Mouse (Mus musculus): ENCODE measurements around the gene Qtrt1. TPM values are rescaled to one million over a fixed set of nuclear protein-coding genes. Genes with fewer than 3 reads are reported as not detected.
A peak's percentile ranks its signal among the peaks of the same experiment; 100 is the strongest.

The Qtrt1 gene
- total and polyA plus RNA-seq, 3 experiments = 48.1 to 57.8 (median 56.8) TPM

DNA sequence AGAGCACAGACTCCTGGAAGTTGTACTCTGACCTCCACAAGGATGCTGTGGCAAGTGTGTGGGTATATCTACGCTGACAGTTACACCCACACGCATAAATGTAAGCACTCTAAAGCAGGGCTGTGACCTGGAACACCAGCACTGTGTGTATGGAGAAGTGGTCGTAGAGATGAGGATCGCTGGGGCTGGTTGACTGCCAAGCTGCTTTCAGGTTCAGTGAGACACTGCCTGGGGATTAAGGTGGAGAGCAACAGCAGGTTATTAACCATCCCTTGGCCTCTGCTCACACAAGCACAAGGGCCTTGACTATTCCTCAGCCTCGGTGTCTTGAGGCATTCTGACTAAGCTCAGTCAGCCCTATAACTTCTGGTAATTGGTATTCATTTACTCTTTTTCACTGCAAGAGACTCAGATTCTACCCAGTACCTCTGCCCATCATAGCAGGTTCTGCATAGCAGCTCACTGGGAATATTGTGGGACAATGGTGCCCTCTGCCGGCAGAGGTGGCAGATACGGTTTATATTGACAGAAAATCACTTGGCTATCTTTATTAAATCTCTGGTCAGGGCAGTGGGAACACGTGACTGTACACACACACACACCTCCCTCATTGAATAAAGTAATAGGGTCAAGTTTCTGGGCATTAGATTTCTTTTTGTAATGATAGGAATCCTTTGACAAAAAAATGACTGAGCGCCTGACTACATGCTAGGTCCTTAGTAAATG, 1.9 kb upstream of the Qtrt1 start (continued):
- TF ChIP-seq CTCF (conservative IDR thresholded peaks at IDR 0.05 in 1 of 2, IDR thresholded peaks at IDR 0.05 in 1 of 2; ENCODE audit: low read depth in 2 of 2, low read length in 2 of 2) = peak; percentile 52 to 91
- no peak for TF ChIP-seq ETS1 (conservative IDR thresholded peaks at IDR 0.05; ENCODE audit: low read depth, low read length)
- TF ChIP-seq NRF1 (IDR thresholded peaks at IDR 0.05; ENCODE audit: low read depth, low read length) = no peak
- TF ChIP-seq MAZ (IDR thresholded peaks at IDR 0.05; ENCODE audit: low read depth, low read length) = no peak
- no peak for TF ChIP-seq MEF2A (IDR thresholded peaks at IDR 0.05; ENCODE audit: borderline replicate concordance, low read depth, low read length)
- TF ChIP-seq MXI1 (IDR thresholded peaks at IDR 0.05; ENCODE audit: low read depth, low read length) = 0 out of 2 replicates have a peak, but pooled peaks have one; percentile 53
- TF ChIP-seq SMC3 (IDR thresholded peaks at IDR 0.05; ENCODE audit: low read depth, low read length) = peak; percentile 81
- TF ChIP-seq USF1 (IDR thresholded peaks at IDR 0.05; ENCODE audit: low read depth, low read length) = peak; percentile 59
- no peak for TF ChIP-seq EP300 (IDR thresholded peaks at IDR 0.05; ENCODE audit: low read length)
- no peak for TF ChIP-seq PAX5 (IDR thresholded peaks at IDR 0.05; ENCODE audit: low read length)
- TF ChIP-seq ZNF384 (IDR thresholded peaks at IDR 0.05; ENCODE audit: low read depth, low read length) = no peak
- TF ChIP-seq POLR2AphosphoS2 (IDR thresholded peaks at IDR 0.05; ENCODE audit: low read depth, low read length) = 0 out of 2 replicates have a peak, but pooled peaks have one; percentile 34
- no peak for TF ChIP-seq RCOR1 (conservative IDR thresholded peaks at IDR 0.05; ENCODE audit: low read depth, low read length)
- TF ChIP-seq ZKSCAN1 (IDR thresholded peaks at IDR 0.05; ENCODE audit: borderline replicate concordance, low read depth, low read length) = no peak
- peak; percentile 57 for TF ChIP-seq ZC3H11A (IDR thresholded peaks at IDR 0.05; ENCODE audit: low read depth, low read length)
- no peak for TF ChIP-seq MAFK (IDR thresholded peaks at IDR 0.05; ENCODE audit: insufficient replicate concordance, low read length)
- no peak for TF ChIP-seq JUN (IDR thresholded peaks at IDR 0.05; ENCODE audit: insufficient read depth, low read depth, low read length)
- no peak for TF ChIP-seq CHD1 (IDR thresholded peaks at IDR 0.05; ENCODE audit: low read depth, low read length)
- no peak for TF ChIP-seq JUND (conservative IDR thresholded peaks at IDR 0.05; ENCODE audit: low read depth, low read length)

GRCm38 (mm10) chr9:21417866-21418265, 6.2 kb downstream of the Qtrt1 start:
- in situ Hi-C loops (cut with MboI; ENCODE audit: low pct_ligation_motif_present, low pct_unique_long_range_greater_than_20kb, low sequenced_read_pairs) (loop anchor here (10.0 kb wide), 1 partner anchor 193 kb away; no protein-coding TSS in a partner anchor), dilution Hi-C loops (cut with MboI; ENCODE audit: extremely low pct_ligation_motif_present, extremely low pct_unique_long_range_greater_than_20kb, low sequenced_read_pairs) (no loop called here)
- Histone ChIP-seq H3K9me3 (replicated peaks; ENCODE audit: low read length) (no peaks in the 10 kb centered on the region), H3K27ac (ENCODE audit: insufficient read depth, low read depth) (no peak overlapping the region), H3K27me3 (replicated peaks) (no peaks in the 10 kb centered on the region), H3K4me2 (ENCODE audit: insufficient read depth, low read depth, poor library complexity, severe bottlenecking) (no peak overlapping the region), H3K9ac (ENCODE audit: insufficient read depth, low read depth) (no peak overlapping the region), H3K79me2 (replicated peaks; ENCODE audit: control insufficient read depth, extremely low read depth, insufficient read depth, poor library complexity, severe bottlenecking) (peaks cover 18% of the 10 kb centered on the region), H3K4me1 (ENCODE audit: control insufficient read depth in 1 of 2, insufficient read depth in 2 of 2) (peaks cover 0 to 14% of the 10 kb centered on the region in 2 experiments; a peak in 2 of 4 replicates), H3K4me3 (replicated peaks in 1 of 3; ENCODE audit: low read depth in 2 of 3, low read length in 2 of 3, poor library complexity in 1 of 3) (no peak overlapping the region), H3K36me3 (replicated peaks in 1 of 2; ENCODE audit: control insufficient read depth in 1 of 2, insufficient read depth in 1 of 2, low read length in 1 of 2) (peaks cover 61 to 85% of the 10 kb centered on the region in 2 experiments)
- no peak for DNase-seq (ENCODE audit: extremely low read depth)
- TF ChIP-seq MAX (IDR thresholded peaks at IDR 0.05; ENCODE audit: low read length) (no peak), RAD21 (IDR thresholded peaks at IDR 0.05; ENCODE audit: low read depth, low read length) (no peak), CTCF (conservative IDR thresholded peaks at IDR 0.05 in 1 of 2, IDR thresholded peaks at IDR 0.05 in 1 of 2; ENCODE audit: low read depth in 2 of 2, low read length in 2 of 2) (no peak), TBP (conservative IDR thresholded peaks at IDR 0.05; ENCODE audit: low read depth, low read length) (no peak), PAX5 (IDR thresholded peaks at IDR 0.05; ENCODE audit: low read length) (no peak), ZKSCAN1 (IDR thresholded peaks at IDR 0.05; ENCODE audit: borderline replicate concordance, low read depth, low read length) (no peak), IRF4 (IDR thresholded peaks at IDR 0.05; ENCODE audit: low read depth, low read length) (no peak), E2F4 (IDR thresholded peaks at IDR 0.05; ENCODE audit: insufficient replicate concordance, low read depth, low read length) (no peak), CHD2 (IDR thresholded peaks at IDR 0.05; ENCODE audit: low read length) (no peak), POLR2AphosphoS2 (IDR thresholded peaks at IDR 0.05; ENCODE audit: low read depth, low read length) (no peak), MAZ (IDR thresholded peaks at IDR 0.05; ENCODE audit: low read depth, low read length) (no peak), ZC3H11A (IDR thresholded peaks at IDR 0.05; ENCODE audit: low read depth, low read length) (no peak), NRF1 (IDR thresholded peaks at IDR 0.05; ENCODE audit: low read depth, low read length) (no peak), ELF1 (IDR thresholded peaks at IDR 0.05; ENCODE audit: low read depth, low read length) (no peak), TCF12 (IDR thresholded peaks at IDR 0.05; ENCODE audit: low read depth, low read length) (no peak)

All from CH12.LX (cell line).